10 mouse cellular contexts compared by ENCODE assay signal in the genomic region with DNA sequence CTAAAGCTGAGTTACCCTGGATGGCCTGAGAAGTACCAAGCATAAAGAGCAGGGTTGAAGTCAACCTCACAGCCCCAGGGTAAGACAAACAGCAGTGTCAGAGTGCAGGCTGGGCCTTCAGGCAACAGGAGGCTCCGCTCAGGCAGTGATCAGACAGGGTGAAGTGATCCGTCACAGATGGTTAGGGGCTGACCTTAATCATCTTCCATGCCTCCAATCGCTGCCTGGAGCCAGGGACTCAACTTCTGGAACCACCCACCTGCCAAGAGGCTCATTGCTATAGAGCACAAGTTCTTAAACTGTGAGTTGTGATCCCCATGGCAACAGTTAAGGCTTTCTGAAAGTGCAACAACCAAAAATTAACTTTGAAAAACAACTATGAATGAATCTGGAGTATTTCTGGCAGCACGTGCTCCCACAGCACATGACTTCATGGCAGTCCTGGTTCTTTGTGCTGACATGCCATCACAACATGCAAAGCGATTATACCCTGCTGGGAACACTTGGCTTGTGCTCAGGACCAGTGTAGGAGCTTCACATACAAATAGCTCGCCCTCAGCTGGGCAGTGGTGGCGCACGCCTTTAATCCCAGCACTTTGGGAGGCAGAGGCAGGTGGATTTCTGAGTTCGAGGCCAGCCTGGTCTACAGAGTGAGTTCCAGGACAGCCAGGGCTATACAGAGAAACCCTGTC. TPM values are rescaled to one million over a fixed set of nuclear protein-coding genes. Genes with fewer than 3 reads are reported as not detected.
DNase-seq lines count a peak whose midpoint lies in the region; ATAC-seq and TF ChIP-seq lines count a peak whose summit lies in the region.
"Had no signal": no experiment of that assay in that cellular context is flagged by ENCODE, and none has a peak within 500 bp of the region (broad histone marks: within the 10 kb centered on the region; RNA-seq: fewer than 3 reads in every experiment).

No protein-coding gene starts in this region.

- H3K4me3 ChIP-seq in G1E (ENCODE audit: low read depth, low read length): peak overlapping the region; percentile 10; the same call in 1 of the 2 replicates
- H3K4me3 ChIP-seq: heart, embryonic 10.5 days; limb, embryonic 13.5 days had no signal

- no peak for ATAC-seq in G1E (ENCODE audit: extremely low read depth, insufficient number of reproducible peaks, low FRiP score, poor library complexity, severe bottlenecking)

- intact Hi-C loops in heart, postnatal 14 days (cut with DNase I): no loop called here

- no peak for TF ChIP-seq CTCF in G1E (IDR thresholded peaks at IDR 0.05; ENCODE audit: low read depth, low read length)

- H3K27me3 ChIP-seq in G1E (ENCODE audit: insufficient read depth, low read length): no peaks in the 10 kb centered on the region
- H3K27me3 ChIP-seq: limb, embryonic 13.5 days had no signal

- H3K36me3 ChIP-seq in G1E (replicated peaks): peaks cover 48% of the 10 kb centered on the region
- H3K36me3 ChIP-seq: heart, embryonic 10.5 days; limb, embryonic 13.5 days had no signal

- peaks cover 41% of the 10 kb centered on the region for H3K4me1 ChIP-seq in G1E (ENCODE audit: insufficient read depth, low read depth, low read length)

- H3K9me3 ChIP-seq in G1E (replicated peaks): no peaks in the 10 kb centered on the region
- H3K9me3 ChIP-seq: heart, embryonic 10.5 days; limb, embryonic 13.5 days had no signal

- peak; percentile 20 for DNase-seq in heart, postnatal 4 days
- DNase-seq in heart, postnatal 14 days: no peak
- DNase-seq in G1E (ENCODE audit: low spot score) (no peak), adipocyte (ENCODE audit: low spot score) (no peak)
- peak; percentile 46 for DNase-seq in embryo, embryonic 10.5 days (ENCODE audit: low spot score)
- peak; percentile 40 for DNase-seq in lung, postnatal 36 days
- no peak for DNase-seq in ovary, adult 18-20 months (ENCODE audit: low spot score)
- DNase-seq in frontal cortex, postnatal 36 days (ENCODE audit: low spot score in 2 of 2): no peak

RNA-seq across cellular contexts. Expression of gene Slmap, which starts 46.3 kb away (rescaled TPM):
- 100 to 1,000 TPM; 394 to 444 TPM for total RNA-seq in heart, postnatal 4 days (2021)
- 100 to 1,000 TPM; 250 to 282 TPM for total RNA-seq in heart, postnatal 14 days (2021)
- total RNA-seq in G1E (2014; fragmentation: Nextera tagmentation) (159 and 171 TPM in 2 replicates), G1E (2017) (78.3 and 92.9 TPM in 2 replicates)
- polyA plus RNA-seq in G1E (2012): 58.4 and 69.9 TPM in 2 replicates

Comparison
In these comparisons a context has a peak if more than half of its experiments do, and no peak if none do; other contexts are left out.
1. DNase-seq: peak in heart, postnatal 4 days (single experiment), embryo, embryonic 10.5 days (single experiment) and lung, postnatal 36 days (single experiment); none in heart, postnatal 14 days (0 of 2), G1E (single experiment), ovary, adult 18-20 months (single experiment), adipocyte (single experiment) and frontal cortex, postnatal 36 days (0 of 2).